Mouse (Mus musculus) MEL-GATA-1-ER (cell line): ENCODE results near the gene Tppp3.

ENCODE experiments used
- DNase-seq: peaks from one replicate; pipeline ENCODE4 v3.0.0-alpha.2; 2012; ENCODE audit warnings: low read depth; ENCODE audit errors: extremely low read depth

Gene Tppp3

GRCm38 (mm10) chr8:105484392-105484791, 13.1 kb upstream of the Tppp3 start:
- DNase-seq, result no peak

DNA sequence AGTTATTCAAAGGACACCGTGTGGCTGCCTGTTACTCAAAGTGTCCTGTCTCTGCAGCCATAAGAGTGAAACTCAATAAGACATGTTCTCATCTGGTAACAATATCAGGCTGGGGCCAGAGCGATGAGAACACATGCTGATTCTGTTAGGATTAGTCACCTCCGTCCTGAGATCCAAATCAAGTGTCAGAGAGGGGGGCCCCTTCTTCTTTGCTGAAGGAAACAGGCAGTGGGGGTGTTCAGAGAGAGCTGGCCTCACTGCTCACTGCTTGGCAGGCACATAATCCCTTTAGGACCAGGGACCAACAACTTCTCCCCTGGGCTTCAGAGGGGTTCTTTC, 12.7 kb upstream of the Tppp3 start:
- no peak for DNase-seq

GRCm38 (mm10) chr8:105483212-105484029, 12.1 kb upstream of the Tppp3 start:
- DNase-seq, result no peak

DNA sequence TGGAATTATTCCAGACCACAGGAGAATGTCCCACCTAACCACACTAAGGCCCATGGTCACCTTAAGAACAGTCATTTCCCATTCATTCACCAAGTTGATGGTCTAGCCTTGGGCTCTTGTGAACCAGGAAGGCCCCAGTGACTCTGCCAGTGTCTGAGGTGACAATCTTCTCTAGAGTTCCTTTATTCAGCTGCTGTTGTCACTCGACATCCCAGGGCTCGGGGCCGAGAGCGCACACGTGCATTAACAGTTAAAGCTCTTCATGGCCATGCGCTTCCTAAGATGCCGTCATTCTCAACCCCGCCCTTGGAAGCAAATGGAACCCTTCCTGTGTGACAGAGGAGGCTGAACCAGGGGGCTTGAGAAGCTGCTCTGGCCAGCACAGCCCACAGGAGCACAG, 10.8 kb upstream of the Tppp3 start:
- DNase-seq, result no peak

DNA sequence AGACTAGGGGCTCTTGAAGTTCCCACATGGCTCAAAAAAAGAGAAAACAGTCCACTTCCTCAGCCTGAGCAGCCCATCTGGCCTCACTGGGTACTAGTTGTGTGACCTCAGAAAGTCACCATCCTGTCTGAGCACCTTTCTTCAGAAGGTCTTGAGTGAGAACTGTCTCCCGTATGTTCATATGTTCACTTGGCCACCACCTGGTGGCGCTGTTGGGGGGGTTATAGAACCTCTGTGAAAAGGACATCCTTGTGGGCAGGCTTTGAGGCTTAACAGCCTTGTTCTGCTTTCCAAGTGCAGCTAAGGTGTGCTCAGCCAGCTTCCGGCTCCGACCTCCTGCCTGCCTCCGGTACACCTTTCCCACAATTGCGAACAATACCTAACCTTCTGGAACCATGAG, 10.1 kb upstream of the Tppp3 start:
- DNase-seq, result peak; percentile 59

- DNase-seq, result no peak
Measured at GRCm38 (mm10) chr8:105481013-105481412, 9.7 kb upstream of the Tppp3 start.

GRCm38 (mm10) chr8:105477792-105478191, 6.5 kb upstream of the Tppp3 start:
- no peak for DNase-seq

GRCm38 (mm10) chr8:105476628-105477413, 5.5 kb upstream of the Tppp3 start:
- no peak for DNase-seq

- DNase-seq, result no peak
Measured at GRCm38 (mm10) chr8:105476161-105476560, 4.8 kb upstream of the Tppp3 start.

DNA sequence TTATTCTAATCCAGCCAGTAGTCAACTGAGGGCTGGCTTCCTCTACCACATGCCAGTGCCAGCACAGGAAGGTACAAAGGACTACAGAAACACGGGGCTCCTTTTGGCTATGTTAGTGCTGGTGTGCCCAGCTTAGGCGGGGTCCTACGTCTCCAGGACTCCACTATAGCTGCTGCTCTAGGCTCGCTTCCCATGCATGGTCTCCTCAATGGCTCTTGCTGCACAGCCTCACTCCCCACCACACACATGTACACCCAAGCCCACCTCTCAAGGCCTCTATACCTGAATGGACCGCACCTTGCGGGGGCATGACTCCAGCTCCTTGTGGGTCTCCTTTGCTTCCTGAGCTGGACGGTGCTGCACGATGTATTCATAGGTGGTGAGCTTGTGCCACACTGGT, 4.4 kb upstream of the Tppp3 start:
- no peak for DNase-seq

DNA sequence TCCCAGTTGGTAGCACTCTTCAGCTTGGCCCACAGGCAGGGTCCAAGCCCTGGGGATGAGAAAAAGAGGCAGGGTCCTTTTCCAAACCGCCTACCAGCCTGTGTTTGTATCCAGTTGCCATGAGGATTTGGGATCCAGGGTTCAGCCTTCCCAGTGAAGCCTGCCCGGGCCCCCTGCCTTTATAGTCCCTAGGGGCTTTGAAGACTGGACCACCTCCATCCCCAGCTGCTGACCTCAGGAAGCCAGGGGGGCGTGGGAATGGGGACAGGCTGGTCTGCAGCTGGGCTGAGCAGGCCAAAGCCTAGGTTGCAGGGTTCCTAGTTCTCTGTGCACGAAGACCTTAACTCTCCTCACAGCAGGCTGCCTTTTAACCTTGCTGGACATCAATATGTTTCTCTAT, 3.9 kb upstream of the Tppp3 start:
- no peak for DNase-seq

DNA sequence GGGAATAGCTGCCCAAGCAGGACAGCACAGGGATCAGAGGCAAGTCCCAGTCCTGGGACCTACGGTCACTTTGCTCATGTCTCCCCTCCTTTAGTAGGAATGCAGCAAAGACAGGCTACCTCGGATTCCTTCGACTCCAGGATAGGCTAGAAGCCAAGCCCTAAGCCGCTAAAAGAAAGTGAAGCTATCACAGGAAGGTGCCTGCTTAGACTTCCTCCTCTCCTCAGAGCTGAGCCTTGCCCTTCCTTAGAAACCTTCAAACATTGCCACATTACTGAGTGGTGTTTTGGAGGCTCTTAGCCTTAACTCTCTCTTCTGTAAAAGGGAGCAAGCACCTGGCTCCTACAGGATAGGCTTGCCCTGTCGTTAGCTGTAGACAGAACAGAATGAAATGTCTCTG, 3.4 kb upstream of the Tppp3 start:
- DNase-seq, result no peak

DNA sequence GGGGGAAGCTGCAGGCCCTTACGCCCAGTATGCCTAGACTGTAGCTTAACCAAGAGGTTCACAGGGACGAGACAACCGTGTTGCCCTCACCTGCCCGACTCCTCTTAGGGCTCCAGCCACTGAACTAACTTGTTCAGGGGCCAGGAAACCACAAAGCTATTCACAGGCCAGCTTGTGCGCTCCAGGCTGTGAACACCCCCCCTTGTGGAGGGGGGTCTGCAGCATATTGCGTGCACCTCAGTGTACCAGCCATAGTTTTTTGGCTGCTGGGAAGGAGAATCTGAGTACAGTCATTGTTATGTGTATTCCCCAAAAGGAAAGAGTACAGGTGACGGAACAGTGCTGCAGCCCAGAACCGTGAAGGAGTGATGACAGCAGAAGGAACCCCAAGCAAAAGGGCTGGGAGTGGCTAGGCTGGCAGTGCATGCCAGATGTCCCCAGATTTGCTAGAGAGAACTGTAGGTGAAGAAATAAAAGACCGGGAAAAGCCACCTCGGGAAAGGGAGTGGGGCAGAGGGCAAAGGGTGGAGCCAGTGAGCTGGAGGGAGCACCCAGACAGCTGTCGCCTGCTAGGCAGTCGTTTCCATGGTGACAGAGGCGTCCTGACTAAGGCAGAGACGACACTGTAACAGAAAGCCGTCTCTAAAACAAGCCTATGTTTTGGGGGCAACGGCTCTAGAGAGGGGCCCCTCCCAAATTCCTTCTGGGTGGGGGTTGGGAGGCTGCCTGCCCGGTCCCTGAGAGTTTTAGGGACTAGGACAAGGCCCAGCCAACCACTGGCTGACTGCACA, 2.7 kb upstream of the Tppp3 start:
- DNase-seq, result no peak

GRCm38 (mm10) chr8:105472983-105473382, 1.7 kb upstream of the Tppp3 start:
- DNase-seq, result no peak

DNA sequence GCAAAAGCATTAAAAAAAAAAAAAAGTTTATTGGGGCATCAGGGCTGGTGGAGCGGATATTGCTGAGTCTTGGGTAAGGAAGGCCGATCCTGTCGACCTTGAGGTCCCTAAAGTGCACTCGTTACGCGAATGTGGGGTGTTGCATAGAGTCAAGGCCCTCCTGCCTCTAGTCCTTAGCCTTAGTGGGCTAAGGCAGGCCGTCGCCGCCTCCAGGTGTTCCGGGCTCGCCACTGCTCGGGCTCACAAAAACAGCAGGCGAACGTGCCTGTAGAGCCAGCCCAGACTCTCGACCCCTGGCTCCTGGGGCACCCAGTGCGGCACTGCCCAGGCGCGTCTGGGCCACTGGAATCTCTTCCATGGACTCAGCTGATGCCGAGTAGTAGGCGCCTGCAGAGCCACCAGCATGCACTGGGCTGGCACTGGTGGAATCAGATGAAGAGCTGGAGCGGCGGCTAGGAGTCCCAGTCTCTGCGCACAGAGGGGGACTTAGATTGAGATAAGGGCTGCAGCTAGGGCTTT, 1.1 kb upstream of the Tppp3 start:
- DNase-seq, result no peak

- DNase-seq, result no peak
Measured at GRCm38 (mm10) chr8:105470681-105471313, 529 bp downstream of the Tppp3 start.

DNA sequence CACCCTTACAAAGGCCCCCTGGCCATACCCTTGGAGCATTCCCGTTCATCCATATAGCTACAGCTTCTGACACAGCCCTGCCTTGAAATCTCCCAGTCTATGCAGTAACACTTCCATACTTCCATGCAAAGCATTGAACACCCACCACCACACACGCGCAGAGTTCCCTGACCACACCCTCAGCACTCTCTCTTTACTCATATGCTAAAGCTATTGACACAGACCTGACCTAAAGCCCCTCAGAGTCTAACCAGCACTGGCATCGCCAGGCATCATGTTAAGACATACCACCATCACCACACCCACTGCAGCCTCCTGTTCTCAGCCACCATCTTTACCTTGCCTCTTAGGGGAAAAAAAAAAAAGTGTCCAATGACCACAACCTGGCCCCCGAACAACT, 1.1 kb downstream of the Tppp3 start:
- DNase-seq, result no peak

- no peak for DNase-seq
Measured at GRCm38 (mm10) chr8:105469816-105470215, 1.5 kb downstream of the Tppp3 start.

DNA sequence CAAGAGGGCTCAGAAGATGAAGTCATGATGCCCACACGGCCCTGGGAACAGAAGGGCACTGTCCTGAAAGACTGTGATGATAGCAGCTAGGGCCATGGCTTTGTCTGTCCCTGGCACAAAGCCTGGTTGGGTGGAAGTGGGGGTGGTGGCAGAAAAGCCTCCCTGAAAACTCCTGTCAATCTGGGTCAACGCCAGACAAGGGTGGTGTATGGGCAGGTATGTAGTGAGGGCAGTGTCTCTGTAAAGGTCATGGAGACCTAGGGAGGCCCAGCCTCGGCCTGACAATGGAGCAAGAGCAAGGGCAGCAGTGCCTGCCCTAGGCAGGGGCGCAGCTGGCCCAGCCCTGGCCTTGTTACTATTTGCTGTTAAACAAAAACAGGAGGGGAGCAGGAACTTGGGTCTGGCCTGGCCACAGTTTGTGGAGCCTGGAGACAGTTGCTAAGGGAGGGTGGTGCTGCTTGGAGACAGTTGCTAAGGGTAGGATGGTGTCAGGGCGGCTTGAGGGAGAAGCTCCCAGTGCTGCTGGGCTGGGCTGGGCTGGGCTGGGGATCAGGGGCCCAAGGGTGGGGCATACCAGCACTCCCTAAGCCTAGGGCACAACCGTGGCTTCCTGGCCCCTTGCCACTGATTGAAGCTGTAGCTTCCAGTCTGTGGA, 2.2 kb downstream of the Tppp3 start:
- no peak for DNase-seq

- DNase-seq, result no peak
Measured at GRCm38 (mm10) chr8:105468002-105468720, 3.2 kb downstream of the Tppp3 start.
